Mouse (Mus musculus) left cerebral cortex, adult 18-20 months (tissue): Measurements from ENCODE around the gene Pdpn. TPM values are rescaled to one million over a fixed set of nuclear protein-coding genes. Genes with fewer than 3 reads are reported as not detected.

Experiments used
- DNase-seq, 2 experiments: peaks; one replicate each; pipeline ENCODE4 v3.0.0; 2021 to 2022; ENCODE audit warnings: low spot score in 2 of 2, mixed read lengths in 1 of 2
- total RNA-seq, 2 experiments: library from RNA; stranded (reverse); gene quantifications; 2 replicates each; pipeline ENCODE4 v1.2.3; 2021

Gene Pdpn
- total RNA-seq, 2 experiments from 2014 or later: 15.2 to 16.0 TPM

DNA sequence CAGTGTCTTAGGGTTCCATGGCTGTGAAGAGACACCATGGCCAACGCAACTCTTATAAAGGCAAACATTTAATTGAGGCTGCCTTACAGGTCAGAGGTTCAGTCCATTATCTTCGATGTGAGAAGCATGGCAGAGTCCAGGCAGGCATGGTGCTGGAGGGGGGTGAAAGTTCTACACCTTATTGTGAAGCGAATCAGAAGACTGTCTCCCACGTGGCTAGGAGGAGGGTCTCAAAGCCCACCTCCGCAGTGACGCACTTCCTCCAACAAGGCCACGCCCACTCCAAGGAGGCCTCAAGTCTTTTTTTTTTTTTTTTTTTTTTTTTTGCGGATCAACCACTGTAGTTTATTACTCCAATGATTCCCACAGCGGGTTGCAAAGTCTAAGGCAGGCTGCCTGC, 58.1 kb downstream of the Pdpn start:
- no peak for DNase-seq

DNA sequence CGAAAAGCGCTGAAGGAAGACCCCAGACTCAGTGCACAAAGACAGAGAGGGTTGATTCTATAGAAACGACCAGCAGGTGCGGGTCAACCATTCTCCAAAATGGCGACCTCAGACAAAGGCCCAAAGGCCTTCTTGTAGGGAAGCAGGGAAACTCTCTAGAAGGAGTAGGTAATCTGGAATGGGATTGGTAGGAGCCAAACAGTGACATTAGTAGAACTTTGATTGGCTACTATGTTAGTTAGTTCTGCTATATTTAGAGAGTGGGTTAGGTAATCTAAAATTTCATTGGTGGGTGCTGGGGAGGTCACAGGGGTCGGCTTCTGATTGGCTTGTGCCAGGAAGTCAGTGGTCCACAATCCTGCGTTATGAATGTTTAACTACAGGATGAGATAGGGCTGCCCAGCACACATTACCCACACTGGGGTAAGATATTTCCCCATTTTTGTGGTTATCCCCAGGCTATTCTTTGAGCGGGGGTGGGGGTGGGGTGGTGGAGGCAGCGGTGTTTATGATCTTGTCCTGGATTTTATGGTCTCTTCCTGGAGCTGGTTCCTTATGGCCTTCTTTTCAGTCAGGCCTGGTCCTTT, 59.7 kb downstream of the Pdpn start:
- DNase-seq: no peak

- DNase-seq: no peak
These were observed 60.2 kb downstream of the Pdpn start for GRCm38 (mm10) chr4:143239117-143239516.

DNA sequence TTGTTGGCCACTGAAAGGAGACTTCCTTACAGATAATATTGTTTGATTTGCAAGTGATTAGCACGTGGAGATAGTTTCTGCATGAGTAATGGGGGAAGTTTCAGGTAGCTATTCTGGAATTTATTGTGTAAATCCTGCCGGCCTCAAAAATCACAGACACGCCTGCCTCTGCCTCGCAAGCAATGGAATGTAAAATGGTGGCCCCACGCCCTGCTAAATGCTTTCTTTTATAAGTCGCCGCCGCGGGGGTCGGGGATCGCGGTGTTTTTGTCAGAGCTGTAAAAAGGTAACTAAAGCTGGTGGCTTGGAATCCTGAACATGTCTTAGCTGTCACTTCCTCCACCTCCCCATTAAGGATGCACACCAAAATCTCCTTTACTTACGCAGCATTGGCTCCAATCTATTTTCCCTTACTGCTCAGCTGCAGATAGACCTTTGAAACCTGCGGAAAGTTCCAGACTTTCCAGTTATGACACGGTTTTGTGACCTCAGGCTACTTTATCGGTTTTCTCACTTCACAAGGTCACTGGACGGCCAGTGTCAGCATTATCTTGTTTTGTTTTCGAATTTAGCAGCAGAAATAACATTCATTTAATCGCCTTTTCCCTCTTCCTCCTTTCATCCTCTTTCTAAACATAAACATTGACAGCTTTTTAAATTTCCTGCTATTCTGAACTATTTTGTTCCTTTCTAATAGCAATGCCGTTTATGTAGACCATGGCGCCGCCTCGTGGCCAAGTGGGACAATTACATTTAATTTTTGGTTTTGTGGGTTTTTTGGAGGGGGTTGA, 60.9 kb downstream of the Pdpn start:
- DNase-seq: peak; percentile 38 to 50

GRCm38 (mm10) chr4:143231790-143232422, 67.5 kb downstream of the Pdpn start:
- DNase-seq: no peak

- DNase-seq: no peak
These were observed 68.3 kb downstream of the Pdpn start for GRCm38 (mm10) chr4:143231110-143231509.

DNA sequence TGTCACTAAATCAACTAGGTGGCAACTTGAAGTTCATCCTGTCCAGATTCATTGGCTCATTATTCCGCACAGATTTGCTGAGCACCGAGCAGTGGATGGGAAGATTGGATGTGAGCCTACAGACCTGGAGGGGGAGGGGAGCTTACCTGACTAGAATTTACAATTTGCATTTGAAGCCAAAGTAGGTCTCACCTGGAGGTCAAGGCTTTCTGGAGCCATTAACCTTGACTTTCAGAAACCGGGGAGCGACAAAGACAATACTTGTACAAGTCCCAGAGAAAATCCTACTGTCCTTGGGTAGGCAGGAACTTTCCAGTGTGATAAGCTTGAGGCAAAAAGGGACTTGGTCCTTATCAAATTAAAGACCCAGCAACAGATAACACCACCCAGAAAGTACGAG, 71.4 kb downstream of the Pdpn start:
- no peak for DNase-seq

DNA sequence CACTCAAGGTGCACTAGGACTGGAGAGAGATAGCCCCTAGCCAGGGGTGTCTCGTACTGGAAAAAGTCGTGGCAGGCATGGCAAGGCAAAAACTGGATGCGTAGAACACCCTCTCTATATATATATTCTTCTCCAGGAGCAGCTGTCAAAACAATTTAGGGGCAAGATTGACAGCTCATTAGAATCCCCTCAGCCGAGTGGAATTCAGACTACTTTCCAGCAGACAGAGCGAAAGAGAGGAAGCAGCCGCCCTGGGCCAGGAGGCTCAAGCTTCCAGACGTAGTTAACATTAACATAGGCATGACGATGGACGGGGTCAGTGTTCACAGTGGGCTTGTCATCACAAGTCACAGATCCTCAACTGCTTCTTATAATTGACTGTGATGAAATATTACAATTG, 73.5 kb downstream of the Pdpn start:
- DNase-seq: no peak

- no peak for DNase-seq
These were observed 80.0 kb downstream of the Pdpn start for GRCm38 (mm10) chr4:143219316-143219751.

DNA sequence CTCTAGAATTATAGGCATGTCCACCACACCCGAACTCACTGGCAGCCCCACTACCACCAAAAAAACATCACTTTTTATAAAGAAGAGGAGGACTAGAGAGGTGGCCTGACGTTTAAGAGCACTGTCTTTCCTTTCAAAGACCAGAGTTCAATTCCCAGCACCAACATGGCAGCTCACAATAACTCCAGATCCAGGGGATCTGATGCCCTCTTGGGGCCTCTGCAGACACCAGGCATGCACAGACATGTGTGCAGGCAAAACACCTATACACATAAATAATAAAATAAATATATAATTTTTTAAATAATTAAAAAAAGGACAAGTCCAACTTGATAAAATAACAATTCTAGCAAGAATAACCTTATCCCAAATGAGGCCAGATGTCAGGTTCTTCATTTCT, 80.5 kb downstream of the Pdpn start:
- DNase-seq: no peak

Other genes starting within 250 kb of the Pdpn start
- gene Prdm2, start 86.6 kb downstream of the Pdpn start, total RNA-seq: 10 to 100 TPM; 44.1 to 45.1 TPM
- gene Lrrc38, start 50.2 kb upstream of the Pdpn start, total RNA-seq: 1 to 10 TPM; 1.4 to 2.3 TPM
- gene Pramel1, start 94.9 kb upstream of the Pdpn start, total RNA-seq: not detected
- gene Pramef8, start 112.9 kb upstream of the Pdpn start, total RNA-seq: 10 to 100 TPM; 14.0 to 14.8 TPM
- not detected for gene Oog4, start 150.8 kb upstream of the Pdpn start, total RNA-seq
- not detected for gene Gm13043, start 211.8 kb upstream of the Pdpn start, total RNA-seq
- gene Gm13040, start 236.4 kb upstream of the Pdpn start, total RNA-seq: not detected